Mouse (Mus musculus) T-helper 2 cell (primary cell): ENCODE data around the gene Bcl11a.

Experiments
- in situ Hi-C: fragments of 300-600 bp; cut with MboI, MseI; formaldehyde crosslinking; loops from one replicate; pipeline ENCODE4 v1.15.1; 2025; ENCODE audit warnings: high pct_unique_total_duplicates

The Bcl11a gene

DNA sequence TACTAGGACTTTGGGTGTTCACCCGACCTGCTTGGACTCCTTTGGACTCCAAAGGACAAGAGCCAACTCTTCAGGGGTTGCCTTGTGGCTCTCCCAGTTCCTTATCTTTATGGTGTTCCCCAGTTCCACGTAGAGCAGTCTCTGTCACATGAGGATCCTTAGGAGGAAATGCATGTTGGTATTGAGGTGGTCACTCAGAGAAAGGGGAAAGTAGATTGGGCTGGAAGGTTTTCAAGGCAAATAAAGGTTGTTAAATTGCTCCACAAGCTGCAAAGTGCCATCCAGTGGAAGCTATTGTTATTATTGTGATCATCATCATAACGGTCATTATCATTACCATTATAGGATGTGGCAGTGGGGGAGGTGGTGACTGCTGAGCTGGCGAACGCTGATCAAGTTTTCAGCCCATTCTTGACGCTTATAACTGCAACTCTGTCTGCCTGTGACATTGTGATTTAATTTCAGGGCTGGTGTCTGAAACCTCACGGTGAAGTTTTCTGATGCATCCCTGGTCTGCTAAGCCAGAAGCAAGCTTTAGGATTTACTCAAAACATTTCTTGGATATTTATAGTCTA, 52.4 kb downstream of the Bcl11a start:
- in situ Hi-C loops, result no loop called here

DNA sequence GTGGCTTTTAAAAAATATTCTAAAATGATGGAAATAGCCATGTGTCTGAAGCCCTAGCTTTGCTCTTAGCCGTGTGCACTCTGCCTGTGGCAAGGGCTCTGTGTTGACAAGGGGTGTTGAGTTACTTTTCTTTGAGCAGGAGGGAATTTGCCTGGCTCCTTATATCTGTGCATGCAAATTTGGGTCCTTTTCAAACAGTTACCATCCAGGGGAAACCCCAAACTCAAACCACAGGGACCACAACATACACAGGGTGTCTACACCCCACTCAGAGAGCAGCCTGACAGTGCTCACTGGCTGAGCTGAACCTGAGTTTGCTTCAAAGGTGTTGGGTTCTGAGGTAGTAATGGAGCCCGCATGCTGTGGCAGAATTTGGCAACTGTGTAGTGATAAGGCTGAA, 54.0 kb downstream of the Bcl11a start:
- in situ Hi-C loops, result no loop called here

DNA sequence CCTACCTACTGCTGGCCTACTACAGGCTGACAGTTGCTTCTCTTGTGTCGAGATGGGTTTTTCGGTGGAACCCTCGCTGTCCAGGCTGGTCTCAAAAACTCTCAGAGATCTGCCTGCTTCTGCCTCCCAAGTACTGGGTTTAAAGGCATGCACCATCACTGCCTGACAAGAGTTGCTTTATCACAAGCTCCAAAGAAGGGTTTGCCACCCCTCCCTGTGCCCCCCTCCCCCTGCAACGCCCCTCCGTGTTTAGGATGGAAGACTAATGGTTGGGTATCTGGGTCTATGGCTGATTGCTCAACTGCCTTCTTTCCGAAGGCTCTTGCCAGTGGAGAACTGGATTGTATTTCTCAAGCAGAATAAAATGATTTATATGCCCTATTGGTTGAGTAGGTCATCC, 54.5 kb downstream of the Bcl11a start:
- in situ Hi-C loops, result no loop called here

DNA sequence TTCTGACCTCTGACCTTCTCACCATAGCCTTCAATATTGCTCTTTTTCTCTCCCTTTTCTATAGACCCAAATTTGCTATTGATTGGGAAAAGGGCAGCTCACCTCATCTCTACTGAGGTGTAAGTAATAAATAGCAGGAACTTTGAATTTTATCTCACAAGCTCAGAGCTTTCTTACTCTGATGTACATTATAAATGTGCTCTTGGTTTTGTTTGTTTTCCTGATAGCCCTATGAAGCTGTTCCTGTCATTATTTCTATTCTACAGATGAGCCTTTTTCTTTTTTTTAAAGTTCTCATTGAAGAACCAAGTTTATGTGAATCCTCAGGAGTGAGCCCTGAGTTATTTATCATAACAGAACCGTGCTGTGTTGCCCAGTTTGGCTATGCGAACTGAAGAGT, 55.0 kb downstream of the Bcl11a start:
- in situ Hi-C loops, result no loop called here

DNA sequence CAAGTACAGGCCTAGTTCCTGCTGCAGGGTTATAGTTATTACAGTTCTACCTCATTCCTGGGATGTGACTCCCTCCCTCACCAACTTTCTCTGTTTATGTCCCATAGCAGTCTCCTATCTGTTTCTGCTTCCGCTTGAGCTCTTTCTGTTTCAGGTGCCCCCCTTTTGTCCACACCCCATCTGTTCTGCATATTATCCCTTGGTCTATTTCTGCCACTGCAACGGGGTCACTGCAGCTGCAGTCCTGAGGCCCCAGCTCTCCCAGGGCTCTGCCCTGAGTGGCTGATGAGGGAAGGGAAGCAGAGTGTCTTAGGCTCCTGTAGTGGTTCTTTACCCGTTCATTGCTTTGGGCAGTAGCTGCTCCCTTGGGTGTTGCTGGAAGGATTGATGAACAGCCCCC, 55.6 kb downstream of the Bcl11a start:
- in situ Hi-C loops, result no loop called here

DNA sequence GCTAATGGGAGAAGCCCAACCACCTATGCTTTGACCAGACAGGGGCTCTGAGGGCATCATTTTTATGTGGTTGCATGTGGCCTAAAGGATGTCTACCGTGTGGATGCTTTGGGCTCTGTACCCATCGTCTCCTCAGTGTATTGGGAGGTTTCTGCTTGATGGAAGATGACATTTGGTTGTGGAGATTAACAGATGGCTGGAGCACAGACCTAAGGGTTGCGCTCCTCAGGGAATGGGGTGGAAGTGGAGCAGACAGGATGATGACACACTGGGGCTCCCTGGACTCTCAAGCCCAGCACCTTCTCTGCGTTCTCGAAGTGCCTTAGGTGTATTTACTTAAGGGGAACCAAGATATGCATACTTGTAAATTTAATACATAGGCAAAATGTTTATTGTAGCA, 56.1 kb downstream of the Bcl11a start:
- in situ Hi-C loops, result no loop called here

DNA sequence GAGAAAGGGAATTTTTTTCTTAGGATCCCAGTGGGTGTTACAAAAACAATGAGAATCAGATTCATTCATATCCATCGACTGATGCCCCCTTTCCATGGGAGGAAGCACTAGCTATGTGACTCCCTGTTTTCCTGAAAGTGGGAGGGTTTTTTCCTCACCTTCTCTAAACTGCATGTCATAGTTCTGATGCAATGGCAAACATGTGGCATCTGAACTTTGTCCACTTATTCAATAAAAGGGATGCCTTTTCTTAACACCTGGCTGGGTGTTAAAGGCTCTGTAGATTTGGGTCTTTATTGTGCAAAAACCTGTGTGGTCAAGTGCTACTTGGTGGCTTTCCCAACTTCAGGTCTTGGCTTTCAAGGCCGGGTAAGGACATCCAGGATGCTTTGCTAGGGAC, 57.4 kb downstream of the Bcl11a start:
- in situ Hi-C loops, result no loop called here

DNA sequence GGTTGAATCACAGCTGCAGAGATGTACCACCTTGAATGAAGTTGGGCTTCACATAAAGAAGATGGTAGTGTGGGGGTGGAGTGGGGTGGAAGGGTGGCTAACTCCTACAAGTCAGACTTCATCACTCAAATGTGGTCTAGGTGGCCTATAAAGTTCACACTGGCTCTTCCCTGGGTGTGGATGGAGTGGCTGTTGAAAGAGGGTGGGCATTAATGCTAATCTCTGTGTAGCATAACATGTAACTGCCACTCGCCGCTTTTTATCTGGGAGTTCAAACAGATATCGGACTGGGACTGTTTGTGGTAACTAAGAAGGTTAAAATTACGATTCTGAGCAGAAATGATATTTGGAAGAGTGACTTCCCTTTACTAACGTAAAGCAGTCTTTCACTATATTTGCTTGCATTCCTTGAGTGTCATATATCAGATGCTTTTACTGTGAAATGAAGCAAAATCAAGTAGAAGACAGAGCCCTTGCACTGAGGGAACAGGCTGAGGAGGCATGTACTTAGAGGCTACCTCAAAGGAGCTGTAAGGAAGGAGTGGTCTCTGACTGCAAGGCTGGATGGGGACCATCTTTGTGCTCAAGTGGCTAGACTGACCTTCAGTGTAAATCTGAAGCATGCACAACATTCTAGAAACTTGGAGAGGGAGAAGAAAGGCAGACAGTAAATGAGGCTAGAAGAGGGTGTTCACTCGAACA, 58.4 kb downstream of the Bcl11a start:
- in situ Hi-C loops, result no loop called here

DNA sequence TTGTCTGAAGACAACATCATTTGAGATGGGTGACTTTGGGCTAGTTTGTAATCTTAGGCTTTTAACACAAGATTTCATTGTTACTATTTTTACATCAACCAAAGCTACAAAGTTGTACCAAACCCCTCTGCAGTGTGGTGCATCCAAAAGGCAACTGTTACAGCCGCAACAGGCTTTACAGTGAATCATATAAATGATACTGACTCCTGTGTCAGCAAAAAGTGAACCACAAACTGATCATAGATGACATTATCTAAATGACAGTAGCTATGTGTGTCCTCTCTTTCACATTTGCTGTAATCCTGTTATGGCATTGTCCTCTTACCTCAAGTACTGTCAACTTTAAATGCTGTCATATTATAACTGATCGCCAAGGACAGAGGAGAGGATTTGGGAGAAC, 60.0 kb downstream of the Bcl11a start:
- in situ Hi-C loops, result no loop called here

DNA sequence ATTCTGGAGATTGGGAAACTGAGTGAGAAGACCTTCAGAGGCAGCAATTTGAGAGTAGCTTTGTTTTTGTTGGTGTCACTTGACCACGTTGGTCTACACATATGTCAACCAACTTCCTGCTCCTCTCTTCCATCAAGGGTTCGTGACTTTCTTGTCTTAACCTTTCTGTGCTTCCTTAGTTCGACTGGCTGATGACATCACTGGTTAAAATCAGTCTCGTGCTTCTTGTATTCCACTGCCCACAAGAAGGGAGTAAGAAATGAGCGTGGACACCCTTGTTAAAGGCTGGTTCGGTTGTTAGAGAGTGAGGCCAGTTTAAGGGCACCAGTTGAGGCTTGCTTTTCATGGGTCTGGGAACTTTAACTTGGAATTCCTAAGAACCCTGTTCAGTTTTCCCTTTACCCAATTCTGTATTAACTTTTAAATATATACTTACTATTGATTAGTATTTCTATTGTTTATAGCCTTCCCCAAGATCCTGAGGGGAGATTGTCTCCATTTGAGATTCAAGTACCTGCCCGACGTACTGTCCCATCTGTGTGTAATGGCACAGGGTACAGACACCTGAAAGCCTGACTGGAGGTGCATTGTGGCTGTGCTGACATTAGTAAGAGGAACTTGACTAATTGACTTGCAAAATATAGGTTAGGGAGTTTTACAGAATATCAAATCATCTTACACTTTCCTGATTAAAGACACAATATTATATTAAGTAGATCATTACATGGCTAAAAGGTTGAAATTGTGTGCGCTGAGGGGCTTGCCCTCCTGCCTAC, 60.9 kb downstream of the Bcl11a start:
- in situ Hi-C loops, result no loop called here

DNA sequence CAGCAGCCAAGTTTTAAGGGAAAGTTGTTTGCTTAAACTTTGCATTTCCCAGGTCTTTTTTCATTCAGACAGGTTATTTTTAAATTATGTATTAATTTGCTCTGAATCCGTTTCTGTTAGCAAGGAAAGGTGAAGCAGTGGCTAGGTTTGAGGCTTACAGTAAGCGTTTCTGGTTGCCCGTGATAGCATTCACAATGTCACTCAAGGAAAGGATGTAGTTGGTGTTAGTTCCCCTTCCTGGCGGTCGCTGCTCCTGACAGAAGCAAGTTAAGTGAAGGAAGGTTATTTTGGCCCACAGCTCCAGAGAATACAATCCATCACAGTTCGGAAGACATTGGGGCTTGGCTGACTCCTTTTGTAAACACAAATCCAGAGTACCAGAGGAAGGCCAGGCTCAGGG, 61.6 kb downstream of the Bcl11a start:
- in situ Hi-C loops, result no loop called here

DNA sequence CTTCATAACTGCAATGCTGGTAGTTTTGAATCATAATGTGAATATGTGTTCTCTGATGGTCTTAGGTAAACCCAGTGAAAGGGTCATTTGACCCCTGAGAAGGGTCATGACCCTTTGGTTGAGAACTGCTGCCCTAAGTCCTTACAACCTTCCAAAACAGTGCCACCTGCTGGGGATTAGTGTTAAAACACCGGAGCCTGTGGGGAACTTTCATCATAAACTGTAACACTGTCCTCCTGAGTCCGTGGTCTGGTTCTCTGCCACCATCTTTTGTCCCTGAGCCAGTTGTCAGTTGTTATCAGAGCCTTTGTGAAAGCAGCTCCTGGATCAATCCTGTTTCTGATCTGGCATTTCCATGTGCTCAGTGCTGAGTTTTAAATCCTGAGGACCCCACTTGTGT, 62.1 kb downstream of the Bcl11a start:
- in situ Hi-C loops, result no loop called here

DNA sequence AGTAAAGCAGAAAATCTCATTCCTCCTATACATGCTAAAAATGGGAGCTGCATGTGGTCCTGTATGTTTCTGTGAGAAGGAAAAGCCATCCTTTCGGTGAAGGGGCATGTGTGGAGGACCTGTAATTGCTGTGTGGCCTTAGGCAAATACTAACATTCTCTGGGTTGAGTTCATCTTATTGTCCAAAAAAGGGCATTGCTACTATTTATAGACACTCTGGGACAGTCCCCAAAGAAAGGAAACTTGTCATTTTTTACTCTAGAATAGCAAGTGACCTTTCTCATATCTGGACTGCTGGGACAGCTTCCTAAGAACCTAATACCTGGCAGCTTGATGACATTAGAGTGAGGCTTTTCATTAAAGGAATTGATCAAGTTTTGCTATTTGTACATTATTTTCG, 63.1 kb downstream of the Bcl11a start:
- in situ Hi-C loops, result no loop called here

DNA sequence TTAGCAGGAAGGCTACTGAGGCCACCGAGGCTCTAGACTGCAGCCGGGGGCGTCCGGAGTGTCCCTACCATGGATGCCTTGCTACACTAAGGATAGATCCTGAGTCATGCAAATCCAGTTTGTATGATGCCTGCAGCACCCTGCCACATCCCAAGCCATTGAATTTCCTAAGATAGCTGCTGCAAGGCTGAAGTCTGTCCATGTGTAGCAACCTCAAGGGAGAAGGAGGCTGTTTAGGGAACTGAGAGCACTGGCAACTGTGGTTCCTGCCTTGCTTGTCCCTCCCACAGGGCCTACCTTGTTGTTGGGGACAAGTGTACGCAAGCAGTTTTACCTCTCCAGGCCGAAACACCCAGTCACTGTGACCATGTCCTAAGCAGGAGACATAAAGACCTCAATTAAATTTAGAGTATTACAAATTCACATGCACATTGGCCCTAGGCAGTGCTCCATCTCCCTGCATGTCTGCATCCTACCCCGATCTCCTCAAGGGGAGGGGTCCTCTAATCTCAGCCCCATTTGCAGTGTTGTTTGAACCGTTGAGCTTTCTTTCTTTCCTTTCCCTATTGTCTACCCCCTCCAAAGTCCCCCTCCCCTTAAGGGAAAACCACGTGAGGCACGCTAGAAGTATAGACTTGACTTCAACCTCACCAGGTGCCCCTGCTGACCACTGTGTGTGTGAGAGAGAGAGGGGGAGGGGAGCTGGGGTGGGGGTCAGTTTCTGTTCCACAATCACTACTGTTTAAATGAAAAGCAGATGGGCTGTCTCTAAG, 63.8 kb downstream of the Bcl11a start:
- in situ Hi-C loops, result no loop called here

DNA sequence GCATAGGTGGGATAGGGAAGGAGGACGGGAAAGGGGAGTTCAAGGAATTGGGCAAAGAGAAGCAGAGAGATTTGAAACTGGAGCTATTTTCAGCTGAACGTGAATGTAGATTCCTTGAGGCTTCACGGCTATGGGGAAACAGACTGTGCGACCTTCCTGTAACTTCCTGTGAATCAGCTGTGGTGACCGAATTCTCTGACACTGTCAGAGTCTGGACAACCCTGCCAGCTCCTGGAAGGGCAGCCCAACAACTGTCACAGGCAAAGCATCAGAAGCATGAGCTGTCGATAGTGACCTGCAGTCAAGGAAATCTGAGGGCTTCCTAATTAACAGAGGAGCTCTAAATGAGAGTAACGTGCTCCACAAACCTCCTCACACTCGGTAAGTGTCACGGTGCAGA, 64.5 kb downstream of the Bcl11a start:
- in situ Hi-C loops, result no loop called here

DNA sequence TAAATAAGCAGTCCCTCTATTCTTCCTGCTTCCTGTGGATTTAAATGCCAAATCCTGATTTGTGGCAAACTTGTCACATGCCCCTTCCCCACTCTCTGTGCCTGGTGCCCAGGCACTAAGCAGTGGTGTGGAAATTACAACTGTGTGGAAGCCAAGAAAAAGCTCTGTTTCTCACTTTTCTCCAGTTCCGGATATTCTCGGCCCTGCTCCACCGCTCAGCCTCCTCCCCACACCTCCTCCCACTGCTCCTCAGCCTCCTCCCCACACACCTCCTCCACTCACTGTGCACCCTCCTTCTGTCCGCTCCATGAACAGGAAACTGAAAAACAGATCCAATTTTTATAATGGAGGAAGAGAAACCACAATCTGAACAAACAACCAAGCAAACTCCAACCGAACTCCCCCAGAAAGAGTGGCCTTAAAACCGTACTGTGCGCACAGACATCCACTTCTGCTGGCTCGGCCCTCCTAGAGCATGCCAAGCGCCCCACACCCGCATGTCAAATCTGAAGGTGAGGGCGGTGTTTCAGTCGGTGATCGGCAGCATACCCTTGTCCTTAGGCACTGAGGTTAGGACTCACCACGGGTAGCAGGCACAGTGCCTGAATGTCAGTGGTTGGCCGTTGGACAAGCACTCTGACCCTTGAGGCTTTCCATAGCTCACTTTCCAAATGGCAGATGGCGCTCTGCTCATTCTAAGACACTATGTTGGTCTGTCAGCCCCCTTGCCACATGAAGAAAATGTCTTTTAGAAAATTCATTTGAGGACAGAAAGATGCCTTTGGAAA, 66.5 kb downstream of the Bcl11a start:
- in situ Hi-C loops, result no loop called here

DNA sequence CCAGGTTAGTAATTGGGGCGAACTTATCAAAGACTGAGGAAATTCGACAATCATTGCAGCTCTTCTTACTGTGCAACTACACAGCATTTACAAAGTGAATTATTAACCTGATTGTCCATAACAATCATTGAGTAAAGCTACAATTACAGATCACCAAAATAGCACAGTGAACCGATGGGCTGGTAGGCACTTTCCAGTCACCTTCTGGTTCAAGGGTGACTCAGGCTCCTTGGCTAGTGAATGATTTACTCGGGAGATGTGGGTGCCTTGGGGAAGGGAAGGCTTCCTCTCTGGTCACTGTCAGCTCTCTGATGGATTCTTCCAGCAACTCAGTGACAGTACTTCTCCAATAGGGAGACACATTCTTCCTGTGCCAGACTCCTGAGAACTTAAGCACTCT, 68.2 kb downstream of the Bcl11a start:
- in situ Hi-C loops, result no loop called here

DNA sequence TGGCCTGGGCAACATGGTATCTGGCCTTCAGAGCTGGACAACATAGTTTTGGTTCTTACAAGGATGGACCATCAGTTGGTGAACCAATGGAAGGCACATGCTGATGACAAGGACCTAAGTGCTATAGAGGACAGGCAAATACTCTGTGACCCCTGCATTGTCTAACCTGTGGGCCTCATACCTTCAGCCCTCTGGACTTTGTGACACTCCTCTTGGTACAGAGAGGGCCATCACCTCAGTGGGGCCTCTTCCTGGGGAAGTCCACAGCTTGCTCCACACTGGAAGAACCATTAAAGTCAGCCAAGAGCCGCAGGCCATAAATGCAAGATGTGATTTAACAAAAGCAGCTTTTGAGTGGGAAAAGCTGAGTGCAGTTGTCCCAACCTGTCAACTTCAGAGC, 68.6 kb downstream of the Bcl11a start:
- in situ Hi-C loops, result no loop called here

DNA sequence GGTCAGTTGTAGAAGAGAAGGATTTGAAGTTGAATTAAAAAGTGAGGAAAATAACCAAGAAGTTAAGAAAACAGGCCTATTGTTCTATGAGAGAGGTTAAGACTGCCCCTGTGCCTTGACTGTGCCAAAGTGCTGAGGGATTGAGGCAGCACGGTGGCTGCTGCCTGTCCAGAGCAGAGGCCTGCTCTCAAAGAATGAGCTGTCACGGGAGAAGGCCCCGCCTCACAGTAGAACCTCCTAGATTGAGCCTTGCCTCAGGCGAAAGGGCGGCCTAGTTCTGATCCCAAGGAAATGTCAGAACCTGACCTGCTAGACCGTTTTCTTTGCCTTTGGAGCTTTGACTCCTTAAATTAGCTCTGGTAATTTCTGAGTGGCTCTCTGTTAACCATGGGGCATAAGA, 69.8 kb downstream of the Bcl11a start:
- in situ Hi-C loops, result no loop called here

DNA sequence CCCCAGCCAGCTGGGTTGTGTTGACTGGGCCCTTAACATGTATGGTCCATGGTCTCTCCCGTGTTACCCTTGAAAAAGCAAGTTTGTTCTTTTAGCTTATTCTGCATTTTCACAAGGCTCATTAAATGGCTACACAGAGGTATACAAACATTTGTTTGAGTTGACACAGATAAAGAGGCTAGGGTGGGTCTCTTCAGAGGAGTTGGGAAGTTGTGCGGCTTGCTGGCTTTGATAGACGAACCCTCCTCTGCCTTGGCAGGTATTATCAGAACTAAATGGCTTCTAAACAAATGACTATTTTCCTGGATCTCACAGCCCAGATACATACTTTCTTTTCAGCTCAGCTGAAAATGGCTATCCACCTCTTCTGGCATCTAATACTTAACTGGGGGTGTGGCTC, 70.7 kb downstream of the Bcl11a start:
- in situ Hi-C loops, result no loop called here

DNA sequence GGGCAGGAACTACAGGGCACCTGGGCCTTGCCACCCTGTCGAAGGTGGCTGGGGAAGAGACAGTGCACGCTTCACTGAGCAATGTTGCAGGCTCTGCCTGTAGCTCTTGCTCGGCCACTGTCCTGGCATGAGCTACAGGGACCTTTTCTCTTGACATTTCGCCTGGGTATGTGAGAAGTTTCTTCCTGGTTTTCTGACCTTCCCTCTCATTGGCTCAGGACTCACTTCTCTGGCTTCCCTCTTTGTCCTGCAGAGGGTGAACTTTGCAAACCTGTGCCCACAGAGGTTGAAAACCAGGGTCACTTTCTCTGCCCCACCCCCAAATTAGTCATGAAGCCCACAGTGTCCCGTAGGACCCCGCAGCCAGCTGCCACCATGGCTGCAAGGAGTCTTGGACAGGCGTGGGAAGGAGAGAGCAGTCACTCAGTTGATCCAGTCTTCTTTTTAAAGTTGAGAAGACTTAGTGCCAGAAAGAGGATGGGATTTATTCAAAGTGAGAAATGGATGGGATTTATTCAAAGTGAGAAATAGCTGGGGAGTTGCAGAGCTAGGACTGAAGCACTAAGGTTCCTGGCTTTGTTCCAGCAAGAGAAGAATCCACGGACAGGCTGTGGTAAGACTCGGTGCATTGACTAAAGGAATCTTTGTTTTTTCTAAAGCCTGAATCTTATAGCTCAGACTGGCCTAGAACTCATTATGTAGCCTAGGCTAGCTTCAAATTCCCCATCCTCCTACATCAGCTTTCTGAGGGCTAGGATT, 71.8 kb downstream of the Bcl11a start:
- in situ Hi-C loops, result no loop called here
